Mouse (Mus musculus) embryonic facial prominence, embryonic 11.5 days (tissue): Measurements from ENCODE around the gene Klrg2. TPM values are rescaled to one million over a fixed set of nuclear protein-coding genes. Genes with fewer than 3 reads are reported as not detected.
"Not testable (repeated sequence)": the region's sequence is repeated elsewhere in the genome, so short reads cannot be mapped to it uniquely, and the experiment has no call there.

Experiments used
- ATAC-seq: fragments of 200-750 bp; cut with Nextera tagmentation; replicated peaks from 2 replicates; pipeline ENCODE4 v1.8.0; 2017; ENCODE audit warnings: low read depth; ENCODE audit not compliant: insufficient number of reproducible peaks, low FRiP score, low TSS enrichment
- DNase-seq: peaks from one replicate; pipeline ENCODE4 v3.0.0-alpha.2; 2015; ENCODE audit warnings: low spot score
- H3K27ac ChIP-seq: fragments of 300-500 bp; sonication (generic); replicated peaks from 2 replicates; pipeline ENCODE4 v1.5.1; 2014; ENCODE audit warnings: mild to moderate bottlenecking, low read depth, low read length, control low read depth
- H3K27me3 ChIP-seq: fragments of 300-500 bp; sonication (generic); 2 replicates; pipeline ENCODE4 v1.6.1; 2014; ENCODE audit warnings: mild to moderate bottlenecking, low read length, moderate library complexity, mixed read lengths; ENCODE audit not compliant: control insufficient read depth, insufficient read depth
- H3K36me3 ChIP-seq: fragments of 300-500 bp; sonication (generic); replicated peaks from 2 replicates; pipeline ENCODE4 v1.6.1; 2014; ENCODE audit warnings: low read depth, mild to moderate bottlenecking, low read length, moderate library complexity, mixed read lengths; ENCODE audit not compliant: control insufficient read depth, insufficient read depth
- H3K4me1 ChIP-seq: fragments of 300-500 bp; sonication (generic); 2 replicates; pipeline ENCODE4 v1.6.1; 2014; ENCODE audit warnings: low read length, mixed read lengths; ENCODE audit not compliant: control insufficient read depth, insufficient read depth
- H3K4me2 ChIP-seq: fragments of 300-500 bp; sonication (generic); 2 replicates; pipeline ENCODE4 v1.6.1; 2014; ENCODE audit warnings: low read depth, mild to moderate bottlenecking, control low read depth, low read length, moderate library complexity
- H3K4me3 ChIP-seq: fragments of 300-500 bp; sonication (generic); 2 replicates; pipeline ENCODE4 v1.5.1; 2014; ENCODE audit warnings: low read depth, low read length, control low read depth
- H3K9ac ChIP-seq: fragments of 300-500 bp; sonication (generic); replicated peaks from 2 replicates; pipeline ENCODE4 v1.6.1; 2014; ENCODE audit warnings: mild to moderate bottlenecking, control low read depth, low read length
- H3K9me3 ChIP-seq: fragments of 300-500 bp; sonication (generic); replicated peaks from 2 replicates; pipeline ENCODE4 v1.6.1; 2016; ENCODE audit warnings: mild to moderate bottlenecking, low read length, inconsistent platforms, mixed read lengths; ENCODE audit not compliant: control insufficient read depth
- WGBS: fragments of 180-500 bp; shearing (Covaris S2); extraction: QIAGEN DNeasy Blood & Tissue Kit; methylation state at CpG from one replicate; pipeline ENCODE4 v1.1.7; 2014; 5-methylcytosine and 5-hydroxymethylcytosine counted together
- polyA plus RNA-seq: library from polyadenylated mRNA; unstranded; fragments of >200 nt; fragmentation: Nextera tagmentation; extraction: Ambion mirVana; gene quantifications from 2 replicates; pipeline ENCODE4 v1.2.1, GENCODE M21; 2014

Klrg2 gene
- polyA plus RNA-seq: 0.08 and 0.21 TPM in 2 replicates

DNA sequence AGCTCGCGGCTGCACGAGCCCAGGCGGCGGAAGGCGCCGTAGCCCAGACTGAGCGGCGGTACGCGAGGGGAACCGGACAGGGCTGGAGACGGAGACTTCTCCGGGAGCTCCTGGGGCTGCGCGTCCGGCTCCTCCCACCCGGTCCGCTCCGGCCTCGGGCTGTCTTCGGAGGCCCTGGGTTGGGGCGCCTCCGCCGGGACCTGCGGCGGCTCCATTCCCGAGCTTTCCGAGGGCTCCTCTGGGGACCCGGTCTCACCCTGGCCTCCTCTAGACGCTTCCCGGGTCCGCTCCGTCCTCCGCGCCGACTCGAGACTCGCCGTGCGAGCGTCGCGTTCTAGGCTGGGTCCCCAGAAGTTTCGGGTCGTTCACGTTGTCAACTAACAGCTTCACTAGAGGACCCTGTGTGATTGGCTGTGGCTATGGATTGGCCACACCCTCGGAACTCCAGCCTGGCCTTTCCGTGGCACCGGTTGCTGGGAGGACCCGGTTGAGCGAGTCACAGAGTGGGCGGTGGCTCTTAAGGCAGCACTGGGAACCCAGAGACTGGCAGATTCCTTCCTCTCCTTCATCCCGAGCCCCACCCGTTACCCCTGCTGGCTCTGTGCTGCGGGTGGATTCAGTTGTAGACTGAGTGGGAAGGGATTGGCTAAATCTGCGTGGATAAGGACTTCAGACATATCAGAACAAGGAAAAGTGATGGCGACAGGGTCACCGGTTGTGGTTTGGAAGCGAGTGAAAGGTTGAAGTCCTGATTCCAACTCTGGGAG is at the start of gene Klrg2:
Gene Klrg2 (minus strand): TSS at position 391 of the 767 bp plus-strand sequence.
- H3K4me2 ChIP-seq: peak within 1 kb of the TSS; percentile 99
- H3K27ac ChIP-seq: no peak within 1 kb of the TSS
- peaks cover 46% of the 10 kb centered on the region for H3K27me3 ChIP-seq
- ATAC-seq: peak; percentile 70
- no peaks in the 10 kb centered on the region for H3K36me3 ChIP-seq
- DNase-seq: peak; percentile 60
- whole genome bisulfite sequencing: 2% methylated on average over 56 of the region's 60 CpGs
- peak within 1 kb of the TSS; percentile 39 for H3K9ac ChIP-seq
- H3K4me1 ChIP-seq: peaks cover 5% of the 10 kb centered on the region
- peak within 1 kb of the TSS; percentile 51 for H3K4me3 ChIP-seq
- H3K9me3 ChIP-seq: no peaks in the 10 kb centered on the region

DNA sequence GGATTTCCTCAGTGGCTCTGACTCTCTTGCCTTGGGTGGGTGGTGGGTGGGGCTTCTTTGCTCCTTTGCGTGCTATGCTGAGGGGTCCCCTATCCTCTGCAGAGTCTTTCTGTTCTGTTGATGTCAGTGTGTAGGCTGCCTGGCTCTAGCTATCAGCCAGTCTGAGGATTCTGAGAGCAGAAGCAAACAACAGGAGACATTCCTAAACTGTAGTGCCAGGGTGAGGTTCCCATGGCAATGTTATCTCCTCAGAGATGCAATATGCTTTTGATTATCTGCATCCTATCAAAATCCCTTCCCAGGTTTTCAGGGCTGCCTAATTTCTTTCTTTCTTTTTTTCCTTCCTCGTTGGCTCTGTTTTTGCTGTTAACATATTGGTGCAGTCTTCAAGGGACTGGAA is 45.5 kb upstream of the Klrg2 start:
- DNase-seq (no peak), ATAC-seq (no peak)
- Histone ChIP-seq H3K9ac (no peak overlapping the region), H3K4me3 (no peak overlapping the region), H3K4me1 (no peaks in the 10 kb centered on the region), H3K36me3 (no peaks in the 10 kb centered on the region), H3K27ac (no peak overlapping the region), H3K4me2 (no peak overlapping the region), H3K9me3 (no peaks in the 10 kb centered on the region), H3K27me3 (no peaks in the 10 kb centered on the region)
- WGBS: 54% methylated on average over 2 of the region's 2 CpGs

DNA sequence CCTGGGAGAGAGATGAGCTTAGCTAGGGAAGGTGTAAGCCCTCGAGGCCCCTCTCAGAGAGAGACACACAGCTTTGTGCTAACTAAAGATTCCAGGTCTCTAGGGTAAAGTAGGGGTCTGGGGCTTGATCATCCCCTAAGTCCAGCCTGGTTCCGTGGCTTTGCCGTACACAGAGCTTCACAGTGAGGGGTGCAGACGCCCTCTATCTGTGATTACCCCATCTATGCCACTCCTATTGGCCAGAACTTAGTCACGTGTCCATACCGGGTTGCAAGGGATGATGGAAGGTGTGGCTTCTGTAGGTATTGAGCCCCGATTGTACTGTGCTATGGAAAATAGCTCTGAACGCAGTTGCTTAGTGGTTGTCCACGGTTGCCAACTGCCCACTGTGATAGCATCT is 40.6 kb upstream of the Klrg2 start:
- no peaks in the 10 kb centered on the region for H3K9me3 ChIP-seq
- H3K36me3 ChIP-seq: no peaks in the 10 kb centered on the region
- DNase-seq (no peak), ATAC-seq (no peak)
- no peaks in the 10 kb centered on the region for H3K27me3 ChIP-seq
- 71% methylated on average over 9 of the region's 9 CpGs for WGBS
- H3K27ac ChIP-seq: no peak overlapping the region
- H3K4me2 ChIP-seq: no peak overlapping the region
- no peaks in the 10 kb centered on the region for H3K4me1 ChIP-seq
- H3K4me3 ChIP-seq: no peak overlapping the region
- H3K9ac ChIP-seq: no peak overlapping the region

DNA sequence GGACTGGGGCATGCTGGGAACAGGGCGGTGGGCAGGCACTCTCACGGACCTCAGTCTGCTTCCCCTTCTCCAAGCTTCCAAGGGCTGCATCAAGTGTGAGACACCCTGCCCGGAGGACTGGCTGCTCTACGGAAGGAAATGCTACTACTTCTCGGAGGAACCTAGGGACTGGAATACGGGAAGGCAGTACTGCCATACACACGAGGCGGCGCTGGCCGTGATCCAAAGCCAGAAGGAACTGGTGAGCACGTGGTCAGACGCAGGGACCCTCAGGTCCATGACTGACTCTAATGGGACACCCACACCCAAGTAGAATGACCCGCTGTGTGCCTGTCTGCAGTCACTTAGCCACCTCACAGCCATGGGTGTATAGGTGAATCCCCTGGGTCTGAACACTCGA is 39.7 kb upstream of the Klrg2 start:
- no peak for ATAC-seq
- no peak overlapping the region for H3K4me2 ChIP-seq
- DNase-seq: no peak
- H3K9ac ChIP-seq: no peak overlapping the region
- WGBS: 83% methylated on average over 14 of the region's 14 CpGs
- H3K4me3 ChIP-seq: no peak overlapping the region
- H3K27ac ChIP-seq: no peak overlapping the region
- H3K9me3 ChIP-seq: no peaks in the 10 kb centered on the region
- no peaks in the 10 kb centered on the region for H3K4me1 ChIP-seq
- no peaks in the 10 kb centered on the region for H3K36me3 ChIP-seq
- no peaks in the 10 kb centered on the region for H3K27me3 ChIP-seq

DNA sequence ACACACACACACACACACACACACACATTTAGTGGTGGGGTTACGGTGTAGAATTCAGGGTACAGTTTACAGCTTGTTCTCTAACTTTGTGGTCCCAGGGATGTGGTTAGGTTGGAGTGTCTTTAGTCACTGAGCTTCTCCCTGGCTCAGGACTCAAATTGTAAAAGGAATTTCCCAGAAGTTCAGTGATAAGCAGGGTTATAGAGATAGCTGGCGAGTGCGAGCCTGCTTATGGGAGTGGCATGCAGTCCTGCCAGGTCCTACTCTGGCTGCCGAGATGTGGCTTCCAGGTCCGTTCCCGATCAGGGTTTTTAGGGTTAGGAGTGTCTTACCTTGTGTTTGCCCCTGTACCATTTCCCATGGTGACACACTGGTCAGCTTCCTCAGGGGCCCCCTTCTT is 39.2 kb upstream of the Klrg2 start:
- no peak overlapping the region for H3K27ac ChIP-seq
- DNase-seq: no peak
- ATAC-seq: no peak
- H3K4me1 ChIP-seq: no peaks in the 10 kb centered on the region
- H3K9me3 ChIP-seq: no peaks in the 10 kb centered on the region
- WGBS: 80% methylated on average over 6 of the region's 6 CpGs
- no peak overlapping the region for H3K4me3 ChIP-seq
- no peaks in the 10 kb centered on the region for H3K36me3 ChIP-seq
- H3K27me3 ChIP-seq: no peaks in the 10 kb centered on the region
- H3K4me2 ChIP-seq: no peak overlapping the region
- H3K9ac ChIP-seq: no peak overlapping the region

DNA sequence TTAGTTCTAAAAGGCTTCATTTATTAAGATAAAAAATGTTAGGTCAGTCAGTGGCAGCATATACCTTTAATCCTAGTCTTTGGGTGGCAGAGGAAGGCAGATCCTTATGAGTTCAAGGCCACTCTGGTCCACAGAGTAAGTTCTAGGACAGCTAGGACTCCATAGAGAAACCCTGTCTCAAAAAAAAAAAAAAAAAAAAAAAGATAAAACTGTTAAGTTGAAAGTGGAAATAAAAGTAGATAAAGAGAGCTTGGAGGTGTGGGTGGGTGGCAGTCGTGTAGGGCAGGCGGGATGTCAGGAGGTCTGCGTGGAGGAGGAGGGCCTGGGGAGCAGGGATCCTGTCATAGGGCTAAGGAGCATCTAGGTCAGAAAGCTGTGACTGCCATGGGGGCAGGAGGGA is 35.0 kb upstream of the Klrg2 start:
- WGBS: 95% methylated on average over 3 of the region's 3 CpGs
- Histone ChIP-seq H3K27ac (no peak overlapping the region), H3K4me1 (no peaks in the 10 kb centered on the region), H3K4me3 (no peak overlapping the region), H3K27me3 (no peaks in the 10 kb centered on the region), H3K9me3 (no peaks in the 10 kb centered on the region), H3K4me2 (no peak overlapping the region), H3K9ac (no peak overlapping the region), H3K36me3 (no peaks in the 10 kb centered on the region)
- ATAC-seq: no peak
- no peak for DNase-seq

DNA sequence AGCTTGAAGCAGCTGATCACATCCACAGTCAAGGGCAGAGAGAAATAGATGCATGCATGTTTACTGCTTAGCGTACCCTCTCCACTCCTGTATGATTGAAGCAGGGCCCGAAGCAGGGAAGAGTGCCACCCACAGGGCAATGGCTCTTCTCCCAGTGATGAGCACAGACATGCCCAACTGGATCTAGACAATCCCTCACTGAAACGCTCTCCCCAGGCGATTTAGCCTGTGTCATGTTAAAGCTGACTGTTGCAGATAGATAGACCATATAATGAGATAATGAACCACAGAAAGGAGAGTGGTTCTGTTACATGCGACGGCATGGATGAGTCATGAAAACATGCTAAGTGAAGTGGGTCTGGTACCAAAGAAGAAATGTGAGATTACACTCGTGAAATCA is 34.2 kb upstream of the Klrg2 start:
- H3K4me1 ChIP-seq: no peaks in the 10 kb centered on the region
- no peaks in the 10 kb centered on the region for H3K36me3 ChIP-seq
- H3K27me3 ChIP-seq: no peaks in the 10 kb centered on the region
- H3K4me2 ChIP-seq: no peak overlapping the region
- ATAC-seq (no peak), DNase-seq (no peak)
- WGBS: 80% methylated on average over 7 of the region's 7 CpGs
- H3K9ac ChIP-seq: no peak overlapping the region
- no peak overlapping the region for H3K27ac ChIP-seq
- no peak overlapping the region for H3K4me3 ChIP-seq
- no peaks in the 10 kb centered on the region for H3K9me3 ChIP-seq

DNA sequence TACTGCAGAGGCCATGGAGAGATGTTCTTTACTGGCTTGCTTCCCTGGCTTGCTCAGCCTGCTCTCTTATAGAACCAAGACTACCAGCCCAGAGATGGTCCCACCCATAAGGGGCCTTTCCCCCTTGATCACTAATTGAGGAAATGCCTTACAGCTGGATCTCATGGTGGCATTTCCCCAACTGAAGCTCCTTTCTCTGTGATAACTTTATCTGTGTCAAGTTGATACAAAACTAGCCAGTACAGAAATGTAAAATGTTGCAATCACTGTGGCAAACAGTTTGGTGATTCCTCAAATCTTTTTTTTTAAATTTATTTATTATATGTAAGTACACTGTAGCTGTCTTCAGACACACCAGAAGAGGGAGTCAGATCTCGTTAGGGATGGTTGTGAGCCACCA is 33.4 kb upstream of the Klrg2 start:
- not testable (repeated sequence) for H3K4me1 ChIP-seq, H3K27ac ChIP-seq, H3K36me3 ChIP-seq, H3K27me3 ChIP-seq, H3K4me2 ChIP-seq, H3K9me3 ChIP-seq, H3K9ac ChIP-seq, ATAC-seq, DNase-seq, H3K4me3 ChIP-seq
- WGBS: 77% methylated on average over 1 of the region's 1 CpGs
